Mouse (Mus musculus): Measurements from ENCODE around the gene H2-M10.6.

DNA sequence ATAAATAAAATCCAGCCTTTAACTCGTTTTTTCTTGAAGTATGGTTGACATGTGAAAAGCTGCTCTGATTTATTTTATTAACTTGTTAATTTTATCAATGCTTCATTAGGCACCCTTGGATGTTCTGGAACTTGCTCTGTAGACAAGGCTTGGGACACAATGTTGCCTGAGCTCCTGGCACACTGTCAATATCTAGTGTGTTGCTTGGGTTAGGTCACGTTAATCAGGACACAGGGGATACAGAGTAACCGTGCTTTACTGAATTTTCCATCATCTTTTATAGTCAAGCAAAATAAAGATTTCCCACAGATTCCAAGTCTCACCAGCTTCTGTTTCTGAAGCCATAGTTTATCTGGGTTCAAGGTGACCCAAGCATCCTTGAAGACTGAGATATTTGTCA, 30.4 kb upstream of the H2-M10.6 start:
- TF ChIP-seq MAX (IDR thresholded peaks at IDR 0.05; ENCODE audit: low read length) = no peak
- TF ChIP-seq CTCF (IDR thresholded peaks at IDR 0.05 in 2 of 3, conservative IDR thresholded peaks at IDR 0.05 in 1 of 3; ENCODE audit: control insufficient read depth in 1 of 3, insufficient read depth in 1 of 3, low read depth in 2 of 3, low read length in 3 of 3, poor library complexity in 1 of 3, severe bottlenecking in 1 of 3) = no peak
- no peak for TF ChIP-seq SMC3 (IDR thresholded peaks at IDR 0.05; ENCODE audit: low read depth, low read length)
- no peak for TF ChIP-seq POLR2A (IDR thresholded peaks at IDR 0.05; ENCODE audit: control insufficient read depth in 1 of 2, insufficient read depth in 1 of 2, low read depth in 1 of 2, low read length in 2 of 2, poor library complexity in 1 of 2)
- no peak for TF ChIP-seq GATA1 (IDR thresholded peaks at IDR 0.05; ENCODE audit: low read depth, low read length)

All from MEL (cell line).